Mouse (Mus musculus) liver, embryonic 16.5 days (tissue): ENCODE results near the gene Rps2. TPM values are rescaled to one million over a fixed set of nuclear protein-coding genes. Genes with fewer than 3 reads are reported as not detected.
"Not testable (repeated sequence)": the region's sequence is repeated elsewhere in the genome, so short reads cannot be mapped to it uniquely, and the experiment has no call there.

Experiments used
- ATAC-seq: fragments of 200-750 bp; cut with Nextera tagmentation; 2 replicates; pipeline ENCODE4 v1.8.0; 2017; ENCODE audit warnings: low read depth, mild to moderate bottlenecking, moderate number of reproducible peaks, moderate library complexity
- H3K27ac ChIP-seq: fragments of 300-500 bp; sonication (generic); 2 replicates; pipeline ENCODE4 v1.5.1; 2014; ENCODE audit warnings: mild to moderate bottlenecking, low read length
- H3K27me3 ChIP-seq: fragments of 300-500 bp; sonication (generic); 2 replicates; pipeline ENCODE4 v1.6.1; 2014; ENCODE audit warnings: low read depth, low read length, mixed read lengths; ENCODE audit not compliant: control insufficient read depth, insufficient read depth
- H3K36me3 ChIP-seq: fragments of 300-500 bp; sonication (generic); 2 replicates; pipeline ENCODE4 v1.6.1; 2014; ENCODE audit warnings: mild to moderate bottlenecking; ENCODE audit not compliant: control insufficient read depth, insufficient read depth
- H3K4me1 ChIP-seq: fragments of 300-500 bp; sonication (generic); 2 replicates; pipeline ENCODE4 v1.6.1; 2014; ENCODE audit warnings: low read depth, low read length, mixed read lengths; ENCODE audit not compliant: control insufficient read depth
- H3K4me2 ChIP-seq: fragments of 300-500 bp; sonication (generic); 2 replicates; pipeline ENCODE4 v1.6.1; 2014; ENCODE audit warnings: low read depth, low read length, mixed read lengths
- H3K4me3 ChIP-seq: fragments of 300-500 bp; sonication (generic); 2 replicates; pipeline ENCODE4 v1.5.1; 2014; ENCODE audit warnings: low read depth, mild to moderate bottlenecking, low read length
- H3K9ac ChIP-seq: fragments of 300-500 bp; sonication (generic); 2 replicates; pipeline ENCODE4 v1.6.1; 2014; ENCODE audit warnings: low read depth, low read length
- H3K9me3 ChIP-seq: fragments of 300-500 bp; sonication (generic); replicated peaks from 2 replicates; pipeline ENCODE4 v1.6.1; 2016; ENCODE audit warnings: low read length; ENCODE audit not compliant: control insufficient read depth
- WGBS: fragments of 180-500 bp; shearing (Covaris S2); extraction: QIAGEN DNeasy Blood & Tissue Kit; methylation state at CpG from one replicate; pipeline ENCODE4 v1.1.7; 2014; ENCODE audit not compliant: insufficient replicate concordance; 5-methylcytosine and 5-hydroxymethylcytosine counted together
- polyA plus RNA-seq: library from polyadenylated mRNA; unstranded; fragments of >200 nt; fragmentation: Nextera tagmentation; extraction: Ambion mirVana; gene quantifications from 2 replicates; pipeline ENCODE4 v1.2.1, GENCODE M21; 2015

The Rps2 gene
- polyA plus RNA-seq: 868 and 907 TPM in 2 replicates

GRCm38 (mm10) chr17:24717943-24718342 is at the start of gene Rps2, which contains the start of gene Rnf151:
Gene Rps2, plus strand, starts transcription at chr17:24718116.
Gene Rnf151, minus strand, starts transcription at chr17:24718063.
- ATAC-seq: no peak
- Histone ChIP-seq H3K4me1 (peaks cover 27% of the 10 kb centered on the region), H3K9ac (no peak within 1 kb of the TSS; the same call in 1 of the 2 replicates), H3K27me3 (no peaks in the 10 kb centered on the region), H3K36me3 (peaks cover 9% of the 10 kb centered on the region), H3K4me3 (peak within 1 kb of the TSS; percentile 93), H3K27ac (no peak within 1 kb of the TSS), H3K9me3 (no peaks in the 10 kb centered on the region), H3K4me2 (peak within 1 kb of the TSS; percentile 74)
- WGBS: 63% methylated on average over 4 of the region's 4 CpGs

- peaks cover 27% of the 10 kb centered on the region for H3K4me1 ChIP-seq
- not testable (repeated sequence) for ATAC-seq, H3K36me3 ChIP-seq, H3K27me3 ChIP-seq, H3K9me3 ChIP-seq
- 6% methylated on average over 15 of the region's 15 CpGs for WGBS
- H3K9ac ChIP-seq: peak overlapping the region; percentile 58
- H3K27ac ChIP-seq: peak overlapping the region; percentile 71
- H3K4me3 ChIP-seq: peak overlapping the region; percentile 87
- H3K4me2 ChIP-seq: peak overlapping the region; percentile 65
These were observed 48.7 kb upstream of the Rps2 start for GRCm38 (mm10) chr17:24669214-24669544.

GRCm38 (mm10) chr17:24669545-24670245 is 48.2 kb upstream of the Rps2 start, which contains the start of gene Zfp598:
Gene Zfp598, plus strand, starts transcription at chr17:24669687.
- ATAC-seq: peak; percentile 96
- H3K4me1 ChIP-seq: peaks cover 27% of the 10 kb centered on the region
- H3K9ac ChIP-seq: peak within 1 kb of the TSS; percentile 88
- H3K27me3 ChIP-seq: no peaks in the 10 kb centered on the region
- peak within 1 kb of the TSS; percentile 87 for H3K4me3 ChIP-seq
- H3K27ac ChIP-seq: peak within 1 kb of the TSS; percentile 86
- WGBS: under 1% methylated on average over 58 of the region's 80 CpGs
- H3K4me2 ChIP-seq: peak within 1 kb of the TSS; percentile 65
- no peaks in the 10 kb centered on the region for H3K36me3 ChIP-seq
- no peaks in the 10 kb centered on the region for H3K9me3 ChIP-seq

GRCm38 (mm10) chr17:24670246-24670844 is 47.6 kb upstream of the Rps2 start:
- H3K27ac ChIP-seq: peak overlapping the region; percentile 86
- ATAC-seq: no peak
- no peaks in the 10 kb centered on the region for H3K36me3 ChIP-seq
- H3K9me3 ChIP-seq: no peaks in the 10 kb centered on the region
- H3K4me1 ChIP-seq: peaks cover 27% of the 10 kb centered on the region
- H3K27me3 ChIP-seq: no peaks in the 10 kb centered on the region
- H3K4me3 ChIP-seq: peak overlapping the region; percentile 87
- peak overlapping the region; percentile 65 for H3K4me2 ChIP-seq
- 5% methylated on average over 8 of the region's 8 CpGs for WGBS
- H3K9ac ChIP-seq: peak overlapping the region; percentile 88

- no peak for ATAC-seq
- Histone ChIP-seq H3K4me3 (no peak overlapping the region), H3K4me2 (peak overlapping the region; percentile 65), H3K27me3 (no peaks in the 10 kb centered on the region), H3K4me1 (peaks cover 27% of the 10 kb centered on the region), H3K9ac (peak overlapping the region; percentile 31; the same call in 1 of the 2 replicates), H3K27ac (no peak overlapping the region; the same call in 1 of the 2 replicates), H3K9me3 (no peaks in the 10 kb centered on the region), H3K36me3 (no peaks in the 10 kb centered on the region)
- 53% methylated on average over 5 of the region's 5 CpGs for WGBS
These were observed 46.6 kb upstream of the Rps2 start for GRCm38 (mm10) chr17:24671346-24671745.

GRCm38 (mm10) chr17:24672141-24672540 is 45.8 kb upstream of the Rps2 start:
- H3K27me3 ChIP-seq: no peaks in the 10 kb centered on the region
- 13% methylated on average over 5 of the region's 5 CpGs for WGBS
- ATAC-seq: peak; percentile 49
- no peaks in the 10 kb centered on the region for H3K36me3 ChIP-seq
- no peak overlapping the region for H3K4me3 ChIP-seq
- no peaks in the 10 kb centered on the region for H3K9me3 ChIP-seq
- H3K4me1 ChIP-seq: peaks cover 27% of the 10 kb centered on the region
- peak overlapping the region; percentile 41 for H3K4me2 ChIP-seq
- H3K27ac ChIP-seq: peak overlapping the region; percentile 2; the same call in 1 of the 2 replicates
- H3K9ac ChIP-seq: peak overlapping the region; percentile 31

GRCm38 (mm10) chr17:24674277-24674676 is 43.6 kb upstream of the Rps2 start:
- peaks cover 24% of the 10 kb centered on the region for H3K4me1 ChIP-seq
- H3K36me3 ChIP-seq: peaks cover 11% of the 10 kb centered on the region
- 53% methylated on average over 7 of the region's 7 CpGs for WGBS
- H3K4me2 ChIP-seq: no peak overlapping the region
- ATAC-seq: no peak
- H3K4me3 ChIP-seq: no peak overlapping the region
- no peak overlapping the region for H3K9ac ChIP-seq
- H3K9me3 ChIP-seq: no peaks in the 10 kb centered on the region
- H3K27me3 ChIP-seq: no peaks in the 10 kb centered on the region
- no peak overlapping the region for H3K27ac ChIP-seq

- WGBS: 63% methylated on average over 2 of the region's 2 CpGs
- Histone ChIP-seq H3K4me3 (no peak overlapping the region), H3K36me3 (peaks cover 20% of the 10 kb centered on the region), H3K9ac (no peak overlapping the region), H3K27ac (no peak overlapping the region), H3K27me3 (no peaks in the 10 kb centered on the region), H3K4me1 (peaks cover 16% of the 10 kb centered on the region), H3K4me2 (no peak overlapping the region), H3K9me3 (no peaks in the 10 kb centered on the region)
- ATAC-seq: no peak
These were observed 41.7 kb upstream of the Rps2 start for GRCm38 (mm10) chr17:24676187-24676586.

- Histone ChIP-seq H3K27ac (no peak overlapping the region), H3K36me3 (peaks cover 20% of the 10 kb centered on the region), H3K9me3 (no peaks in the 10 kb centered on the region), H3K4me1 (peaks cover 9% of the 10 kb centered on the region), H3K4me2 (no peak overlapping the region), H3K4me3 (no peak overlapping the region), H3K27me3 (no peaks in the 10 kb centered on the region), H3K9ac (no peak overlapping the region)
- WGBS: 81% methylated on average over 5 of the region's 5 CpGs
- no peak for ATAC-seq
These were observed 41.0 kb upstream of the Rps2 start for GRCm38 (mm10) chr17:24676877-24677276.
